ENCODE assay signal across 26 mouse cellular contexts in the genomic region with DNA sequence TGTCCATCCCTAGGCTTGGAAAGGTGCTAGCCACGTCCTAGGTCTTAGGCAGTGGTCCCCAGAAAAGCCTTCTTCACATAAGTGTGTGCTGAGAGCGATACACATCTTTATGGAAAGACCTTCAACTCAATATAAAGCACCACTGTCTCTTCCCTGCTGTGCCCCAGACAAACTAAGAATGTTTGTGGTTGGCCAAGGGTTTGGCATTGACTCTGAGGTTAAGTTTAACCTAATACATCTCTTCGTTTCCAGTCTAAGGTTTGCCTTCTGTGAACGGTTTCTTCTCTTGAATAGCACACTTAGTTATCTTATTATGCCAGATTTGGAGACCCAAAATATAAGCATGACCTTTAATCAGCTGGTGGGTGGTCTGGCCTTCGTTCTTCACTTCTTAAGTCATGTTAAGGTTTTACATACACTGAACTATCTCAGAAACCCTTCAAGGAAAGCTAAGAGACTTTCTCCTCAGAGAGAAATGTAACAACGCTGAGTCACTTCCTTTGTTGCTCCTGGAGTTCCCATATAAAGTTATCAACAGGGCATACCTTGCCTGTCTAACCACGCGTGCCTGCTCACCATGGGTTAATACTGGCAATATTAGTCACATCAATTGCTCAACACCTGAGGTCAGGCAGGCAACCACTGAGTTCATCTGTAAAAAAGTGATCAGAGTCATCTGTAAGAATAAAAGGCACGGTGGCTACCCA. TPM values are rescaled to one million over a fixed set of nuclear protein-coding genes. Genes with fewer than 3 reads are reported as not detected.
DNase-seq lines count a peak whose midpoint lies in the region; ATAC-seq and TF ChIP-seq lines count a peak whose summit lies in the region.
"Had no signal": no experiment of that assay in that cellular context is flagged by ENCODE, and none has a peak within 500 bp of the region (broad histone marks: within the 10 kb centered on the region; RNA-seq: fewer than 3 reads in every experiment).

No protein-coding gene starts in this region.

- peak overlapping the region; percentile 72; the same call in 1 of the 2 replicates for H3K27ac ChIP-seq in heart, postnatal 0 days (ENCODE audit: low read depth)
- H3K27ac ChIP-seq: embryonic facial prominence, embryonic 15.5 days; forebrain, embryonic 12.5 days; hindbrain, embryonic 15.5 days; limb, embryonic 15.5 days; liver, embryonic 15.5 days; macrophage; neural tube, embryonic 15.5 days; stomach, embryonic 15.5 days had no signal

- no peak for ATAC-seq in heart, postnatal 0 days (ENCODE audit: insufficient read depth, low read depth)
- ATAC-seq: CD4-positive, CD25-positive, alpha-beta regulatory T cell, adult 4 months; intestine, postnatal 0 days had no signal

- no peaks in the 10 kb centered on the region for H3K9me3 ChIP-seq in heart, postnatal 0 days (replicated peaks; ENCODE audit: control insufficient read depth, low read length)
- H3K9me3 ChIP-seq in megakaryocyte, embryonic 14.5 days = no peaks in the 10 kb centered on the region; the same call in 1 of the 2 replicates
- H3K9me3 ChIP-seq: embryonic facial prominence, embryonic 15.5 days; forebrain, embryonic 12.5 days; hindbrain, embryonic 15.5 days; limb, embryonic 15.5 days; liver, embryonic 15.5 days; neural tube, embryonic 15.5 days; stomach, embryonic 15.5 days had no signal

- no peaks in the 10 kb centered on the region for H3K27me3 ChIP-seq in heart, postnatal 0 days (ENCODE audit: control insufficient read depth, insufficient read depth, low read length)
- no peaks in the 10 kb centered on the region for H3K27me3 ChIP-seq in C2C12 (ENCODE audit: control insufficient read depth, insufficient read depth, insufficient read length)
- H3K27me3 ChIP-seq in megakaryocyte, embryonic 14.5 days (replicated peaks) = peaks cover 21% of the 10 kb centered on the region
- H3K27me3 ChIP-seq: embryonic facial prominence, embryonic 15.5 days; forebrain, embryonic 12.5 days; hindbrain, embryonic 15.5 days; limb, embryonic 15.5 days; liver, embryonic 15.5 days; neural tube, embryonic 15.5 days; stomach, embryonic 15.5 days had no signal

- DNase-seq in heart, postnatal 0 days (ENCODE audit: low spot score) = no peak
- no peak for DNase-seq in heart, postnatal 4 days
- peak; percentile 7 for DNase-seq in c-Kit-positive CD71-negative TER-119-negative erythroid progenitor cells, embryonic 14.5 days (ENCODE audit: low read depth)
- DNase-seq in left cerebral cortex, adult 18-20 months (ENCODE audit: low spot score in 2 of 2) = no peak
- DNase-seq in cerebellum, adult 18-20 months = no peak
- DNase-seq in right cerebral cortex, postnatal 14 days = no peak
- DNase-seq: adrenal gland, adult 2 months; gastrocnemius, postnatal 14 days; heart, postnatal 14 days; layer of hippocampus, postnatal 36 days; midbrain, embryonic 14.5 days; right cerebral cortex, postnatal 25 days; thymus, adult 2 months had no signal

- TF ChIP-seq CTCF in heart, postnatal 0 days (IDR thresholded peaks at IDR 0.05; ENCODE audit: low read depth) = no peak
- TF ChIP-seq CTCF in C2C12 (IDR thresholded peaks at IDR 0.05; ENCODE audit: control insufficient read depth, insufficient read depth, insufficient read length) = no peak

- peaks cover 38% of the 10 kb centered on the region for H3K4me1 ChIP-seq in heart, postnatal 0 days (ENCODE audit: control insufficient read depth, insufficient read depth)
- H3K4me1 ChIP-seq in megakaryocyte, embryonic 14.5 days = peaks cover 44% of the 10 kb centered on the region
- H3K4me1 ChIP-seq: liver, embryonic 15.5 days had no signal

- H3K9ac ChIP-seq in heart, postnatal 0 days (replicated peaks; ENCODE audit: low read depth, low read length) = no peak overlapping the region
- H3K9ac ChIP-seq: embryonic facial prominence, embryonic 15.5 days; forebrain, embryonic 12.5 days; hindbrain, embryonic 15.5 days; limb, embryonic 15.5 days; liver, embryonic 15.5 days; neural tube, embryonic 15.5 days; stomach, embryonic 15.5 days had no signal

- TF ChIP-seq EP300 in heart, postnatal 0 days (IDR thresholded peaks at IDR 0.05; ENCODE audit: low read depth) = no peak

- peaks cover 11% of the 10 kb centered on the region for H3K79me3 ChIP-seq in C2C12 (ENCODE audit: low read depth)

- H3K4me2 ChIP-seq in heart, postnatal 0 days (ENCODE audit: low read depth, low read length) = no peak overlapping the region
- H3K4me2 ChIP-seq: embryonic facial prominence, embryonic 15.5 days; forebrain, embryonic 12.5 days; hindbrain, embryonic 15.5 days; limb, embryonic 15.5 days; liver, embryonic 15.5 days; neural tube, embryonic 15.5 days; stomach, embryonic 15.5 days had no signal

- no peaks in the 10 kb centered on the region for H3K36me3 ChIP-seq in heart, postnatal 0 days (replicated peaks; ENCODE audit: control insufficient read depth, insufficient read depth, low read length)
- H3K36me3 ChIP-seq in C2C12 (ENCODE audit: control insufficient read depth, insufficient read depth) = no peaks in the 10 kb centered on the region
- H3K36me3 ChIP-seq in megakaryocyte, embryonic 14.5 days (replicated peaks; ENCODE audit: low read length) = no peaks in the 10 kb centered on the region
- H3K36me3 ChIP-seq: embryonic facial prominence, embryonic 15.5 days; forebrain, embryonic 12.5 days; hindbrain, embryonic 15.5 days; limb, embryonic 15.5 days; liver, embryonic 15.5 days; neural tube, embryonic 15.5 days; stomach, embryonic 15.5 days had no signal

- 68% methylated on average over 9 of the region's 9 CpGs for WGBS in heart, postnatal 0 days

- peaks cover 17% of the 10 kb centered on the region for H3K79me2 ChIP-seq in C2C12 (ENCODE audit: control insufficient read depth, insufficient read depth)

- no peak overlapping the region for H3ac ChIP-seq in C2C12 (ENCODE audit: control insufficient read depth, insufficient read length, low read depth)

- H3K4me3 ChIP-seq in heart, postnatal 0 days (ENCODE audit: low read depth, low read length) = no peak overlapping the region
- H3K4me3 ChIP-seq in C2C12 (ENCODE audit: insufficient read depth, poor library complexity, severe bottlenecking) = no peak overlapping the region
- peak overlapping the region; percentile 31 for H3K4me3 ChIP-seq in megakaryocyte, embryonic 14.5 days (replicated peaks)
- H3K4me3 ChIP-seq: embryonic facial prominence, embryonic 15.5 days; forebrain, embryonic 12.5 days; hindbrain, embryonic 15.5 days; limb, embryonic 15.5 days; liver, embryonic 15.5 days; neural tube, embryonic 15.5 days; stomach, embryonic 15.5 days had no signal

TF ChIP-seq in C2C12, 6 proteins besides CTCF, POLR2A, EP300 and RAD21:
- peak; percentile 89 for TF ChIP-seq MAX (IDR thresholded peaks at IDR 0.05)
- no peak for TF ChIP-seq MYOG (IDR thresholded peaks at IDR 0.05; ENCODE audit: control insufficient read depth, extremely low read depth, insufficient read length)
- TF ChIP-seq FOSL1 (IDR thresholded peaks at IDR 0.05; ENCODE audit: insufficient read depth, low read length, poor library complexity, severe bottlenecking) = peak; percentile 88
- no peak for TF ChIP-seq USF1 (IDR thresholded peaks at IDR 0.05; ENCODE audit: low read depth)
- TF ChIP-seq CEBPB (IDR thresholded peaks at IDR 0.05; ENCODE audit: low read depth) = peak; percentile 99
- TF ChIP-seq MYOD1 (IDR thresholded peaks at IDR 0.05; ENCODE audit: control insufficient read depth, insufficient read length, low read depth) = peak; percentile 48

RNA-seq across cellular contexts. Expression of a gene that starts 3.5 kb away (rescaled TPM):
- total RNA-seq in heart, postnatal 0 days (2014; rRNA removed; ENCODE audit: low replicate concordance) = 30.8 and 32.5 TPM in 2 replicates
- polyA plus RNA-seq in heart, postnatal 0 days (2015; fragmentation: Nextera tagmentation; extraction: Ambion mirVana) = 12.2 and 13.3 TPM in 2 replicates
- total RNA-seq in heart, postnatal 4 days (2021) = 10 to 100 TPM; 56.0 to 60.4 TPM
- polyA plus RNA-seq in C2C12 (2012; fragmentation: generic; extraction: Trizol) = 6.5 TPM
- polyA plus RNA-seq in megakaryocyte, embryonic 14.5 days (2012; ENCODE audit: insufficient read depth, low replicate concordance) = 0.03 TPM in 1 of 2 replicates, not detected in the other
- total RNA-seq in left cerebral cortex, adult 18-20 months (2021) = 1 to 10 TPM; 2.2 to 3.9 TPM
- polyA plus RNA-seq: CD4-positive, CD25-positive, alpha-beta regulatory T cell, adult 4 months; macrophage had no signal

RNA-seq across cellular contexts. Expression of a gene that starts 5.8 kb away (rescaled TPM):
- total RNA-seq in heart, postnatal 0 days (2014; rRNA removed; ENCODE audit: low replicate concordance) = 0.11 and 1.4 TPM in 2 replicates
- polyA plus RNA-seq in heart, postnatal 0 days (2015; fragmentation: Nextera tagmentation; extraction: Ambion mirVana) = 0.41 and 0.64 TPM in 2 replicates
- total RNA-seq in heart, postnatal 4 days (2021) = 1 to 10 TPM in 1 of 2 experiments, under 1 TPM in 1; 0.48 to 1.0 TPM
- 0.16 TPM for polyA plus RNA-seq in C2C12 (2012; fragmentation: generic; extraction: Trizol)
- not detected in 2 replicates for polyA plus RNA-seq in megakaryocyte, embryonic 14.5 days (2012; ENCODE audit: insufficient read depth, low replicate concordance)
- under 1 TPM in 1 of 2 experiments, not detected in 1; 0.21 TPM for total RNA-seq in left cerebral cortex, adult 18-20 months (2021)
- total RNA-seq: adrenal gland, adult 2 months; ES-E14 had no signal
- polyA plus RNA-seq: adrenal gland, adult 2 months; CD4-positive, CD25-positive, alpha-beta regulatory T cell, adult 4 months; forebrain, embryonic 12.5 days; intestine, postnatal 0 days; macrophage; midbrain, embryonic 14.5 days; stomach, embryonic 15.5 days; thymus, adult 2 months had no signal
